Mouse (Mus musculus) forebrain, embryonic 16.5 days (tissue): Measurements from ENCODE around the gene Pex7. TPM values are rescaled to one million over a fixed set of nuclear protein-coding genes. Genes with fewer than 3 reads are reported as not detected.

Experiments
- ATAC-seq: fragments of 200-750 bp; cut with Nextera tagmentation; 2 replicates; pipeline ENCODE4 v1.8.0; 2017; ENCODE audit warnings: mild to moderate bottlenecking, moderate library complexity
- H3K27ac ChIP-seq: fragments of 300-500 bp; sonication (generic); 2 replicates; pipeline ENCODE4 v1.5.1; 2014; ENCODE audit warnings: low read length, control low read depth
- H3K27me3 ChIP-seq: fragments of 300-500 bp; sonication (generic); replicated peaks from 2 replicates; pipeline ENCODE4 v1.6.1; 2014; ENCODE audit warnings: low read length; ENCODE audit not compliant: control insufficient read depth, insufficient read depth
- H3K36me3 ChIP-seq: fragments of 300-500 bp; sonication (generic); 2 replicates; pipeline ENCODE4 v1.6.1; 2014; ENCODE audit not compliant: control insufficient read depth, insufficient read depth
- H3K4me1 ChIP-seq: fragments of 300-500 bp; sonication (generic); replicated peaks from 2 replicates; pipeline ENCODE4 v1.6.1; 2014; ENCODE audit warnings: low read length; ENCODE audit not compliant: control insufficient read depth, insufficient read depth
- H3K4me2 ChIP-seq: fragments of 300-500 bp; sonication (generic); 2 replicates; pipeline ENCODE4 v1.6.1; 2014; ENCODE audit warnings: mild to moderate bottlenecking, low read length, control low read depth
- H3K4me3 ChIP-seq: fragments of 300-500 bp; sonication (generic); replicated peaks from 2 replicates; pipeline ENCODE4 v1.5.1; 2014; ENCODE audit warnings: mild to moderate bottlenecking, low read length, control low read depth
- H3K9ac ChIP-seq: fragments of 300-500 bp; sonication (generic); replicated peaks from 2 replicates; pipeline ENCODE4 v1.6.1; 2014; ENCODE audit warnings: low read depth, low read length, control low read depth
- H3K9me3 ChIP-seq: fragments of 300-500 bp; sonication (generic); 2 replicates; pipeline ENCODE4 v1.6.1; 2016; ENCODE audit warnings: low read length; ENCODE audit not compliant: control insufficient read depth
- WGBS: fragments of 180-500 bp; shearing (Covaris S2); extraction: QIAGEN DNeasy Blood & Tissue Kit; methylation state at CpG from one replicate; pipeline ENCODE4 v1.1.7; 2014; 5-methylcytosine and 5-hydroxymethylcytosine counted together
- polyA plus RNA-seq: library from polyadenylated mRNA; unstranded; fragments of >200 nt; fragmentation: Nextera tagmentation; extraction: Ambion mirVana; gene quantifications from 2 replicates; pipeline ENCODE4 v1.2.1, GENCODE M21; 2015

Pex7 gene
- polyA plus RNA-seq = 23.9 and 24.3 TPM in 2 replicates

DNA sequence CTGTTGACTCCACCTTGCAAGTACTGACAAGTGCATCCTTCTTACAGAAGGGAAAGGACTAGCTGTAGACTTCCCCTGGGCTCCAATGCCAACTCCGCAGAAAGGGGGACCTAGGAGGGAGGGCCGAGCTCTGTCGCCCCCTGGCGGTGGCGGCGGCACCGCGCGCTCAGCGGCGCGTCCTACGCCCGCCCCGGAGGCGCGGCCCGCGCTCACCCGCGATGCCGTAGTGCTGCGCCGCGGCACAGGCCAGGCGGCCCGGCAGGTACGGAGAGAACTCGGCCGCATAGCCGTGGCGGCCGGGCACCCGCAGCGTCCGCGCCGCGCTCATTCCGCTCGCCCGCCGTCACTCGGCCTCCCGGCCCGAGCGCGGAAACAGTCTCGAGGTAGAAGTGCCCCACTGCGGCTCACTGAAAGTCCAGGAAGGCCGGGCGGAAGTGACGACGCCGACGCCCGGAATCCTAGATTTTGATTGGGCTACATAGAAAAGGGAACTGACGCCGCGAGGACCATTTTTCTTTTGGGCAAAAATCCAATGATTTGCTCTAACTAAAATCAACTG, at the start of gene Pex7:
TSS of gene Pex7 (minus strand) at position 444 of the 559 bp plus-strand sequence.
- Histone ChIP-seq H3K4me2 (peak within 1 kb of the TSS; percentile 44), H3K9ac (peak within 1 kb of the TSS; percentile 91), H3K4me1 (no peaks in the 10 kb centered on the region), H3K27me3 (no peaks in the 10 kb centered on the region), H3K27ac (peak within 1 kb of the TSS; percentile 97), H3K36me3 (no peaks in the 10 kb centered on the region), H3K4me3 (peak within 1 kb of the TSS; percentile 80), H3K9me3 (no peaks in the 10 kb centered on the region)
- WGBS = under 1% methylated on average over 60 of the region's 60 CpGs
- peak; percentile 98 for ATAC-seq

DNA sequence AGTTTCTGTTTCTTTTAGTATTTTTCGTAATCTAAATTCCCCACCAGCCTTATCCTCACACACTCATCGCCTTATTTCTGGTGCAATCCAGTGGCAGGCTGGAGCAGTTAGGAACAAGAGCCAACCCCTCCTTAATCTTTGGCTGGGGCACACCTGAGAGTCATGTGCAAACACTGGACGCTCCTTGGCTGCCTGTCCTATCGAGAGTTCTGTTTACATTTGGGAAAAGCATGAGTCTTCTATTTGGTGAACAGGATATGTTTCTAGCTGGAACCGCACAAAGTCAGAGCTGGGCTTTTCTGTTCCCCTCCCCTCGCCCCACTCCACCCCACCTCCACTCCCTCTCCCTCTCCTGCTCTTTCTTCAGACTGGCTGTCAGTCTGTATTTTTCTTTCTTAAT, 49.3 kb upstream of the Pex7 start:
- WGBS = 86% methylated on average over 6 of the region's 6 CpGs
- Histone ChIP-seq H3K4me2 (no peak overlapping the region), H3K36me3 (no peaks in the 10 kb centered on the region)

DNA sequence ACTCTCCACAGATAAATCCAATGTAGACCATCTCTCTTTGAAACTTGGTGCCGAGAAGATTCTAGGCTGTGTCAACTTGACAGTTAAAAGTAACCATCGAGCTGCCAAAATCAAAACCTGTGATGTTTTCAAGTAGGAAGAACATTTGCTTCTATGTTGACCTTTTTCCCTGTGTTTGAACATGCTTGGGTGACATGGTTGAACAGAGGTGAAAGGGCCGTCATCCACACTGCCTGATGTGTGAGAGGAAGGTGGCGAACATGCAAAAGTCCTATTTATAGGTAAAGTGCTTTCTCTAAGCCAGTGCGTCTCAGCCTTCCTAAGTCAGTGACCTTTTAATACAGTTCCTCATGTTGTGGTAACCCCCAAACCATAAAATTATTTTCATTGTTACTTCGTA, 48.3 kb upstream of the Pex7 start:
- H3K36me3 ChIP-seq = no peaks in the 10 kb centered on the region
- 92% methylated on average over 6 of the region's 6 CpGs for WGBS

More for the DNA sequence above, 49.3 kb upstream of the Pex7 start:
- H3K9ac ChIP-seq = no peak overlapping the region
- H3K4me3 ChIP-seq = no peak overlapping the region
- no peak overlapping the region for H3K27ac ChIP-seq
- H3K27me3 ChIP-seq = no peaks in the 10 kb centered on the region
- H3K4me1 ChIP-seq = no peaks in the 10 kb centered on the region
- ATAC-seq = no peak
- no peaks in the 10 kb centered on the region for H3K9me3 ChIP-seq

DNA sequence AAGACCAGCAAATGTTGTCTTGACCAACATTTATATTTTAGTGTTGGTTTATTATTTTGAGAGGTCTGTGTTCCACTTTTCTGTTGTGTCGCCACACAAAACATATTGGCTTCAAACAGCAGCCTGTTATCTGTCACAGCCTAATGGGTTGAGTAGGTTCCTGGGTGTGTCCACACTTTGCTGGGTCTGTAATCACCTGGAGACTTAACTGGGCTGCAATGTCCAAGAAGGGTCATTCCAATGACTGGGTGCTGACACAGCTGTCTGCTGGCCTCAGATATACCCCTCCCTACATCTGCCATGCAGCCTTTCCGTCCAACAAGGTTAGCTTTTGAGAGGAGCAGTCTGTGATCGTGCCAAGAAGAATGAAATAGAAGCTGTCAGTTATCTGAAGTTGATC, 47.1 kb upstream of the Pex7 start:
- Histone ChIP-seq H3K27me3 (no peaks in the 10 kb centered on the region), H3K36me3 (no peaks in the 10 kb centered on the region), H3K4me2 (no peak overlapping the region), H3K9ac (no peak overlapping the region), H3K4me1 (no peaks in the 10 kb centered on the region), H3K27ac (no peak overlapping the region), H3K4me3 (no peak overlapping the region), H3K9me3 (no peaks in the 10 kb centered on the region)
- ATAC-seq = no peak
- WGBS = 92% methylated on average over 3 of the region's 3 CpGs

More for the DNA sequence above, 48.3 kb upstream of the Pex7 start:
- ATAC-seq = no peak
- no peak overlapping the region for H3K4me2 ChIP-seq
- no peaks in the 10 kb centered on the region for H3K9me3 ChIP-seq
- H3K9ac ChIP-seq = no peak overlapping the region
- H3K27me3 ChIP-seq = no peaks in the 10 kb centered on the region
- no peak overlapping the region for H3K4me3 ChIP-seq
- H3K27ac ChIP-seq = no peak overlapping the region
- H3K4me1 ChIP-seq = no peaks in the 10 kb centered on the region

DNA sequence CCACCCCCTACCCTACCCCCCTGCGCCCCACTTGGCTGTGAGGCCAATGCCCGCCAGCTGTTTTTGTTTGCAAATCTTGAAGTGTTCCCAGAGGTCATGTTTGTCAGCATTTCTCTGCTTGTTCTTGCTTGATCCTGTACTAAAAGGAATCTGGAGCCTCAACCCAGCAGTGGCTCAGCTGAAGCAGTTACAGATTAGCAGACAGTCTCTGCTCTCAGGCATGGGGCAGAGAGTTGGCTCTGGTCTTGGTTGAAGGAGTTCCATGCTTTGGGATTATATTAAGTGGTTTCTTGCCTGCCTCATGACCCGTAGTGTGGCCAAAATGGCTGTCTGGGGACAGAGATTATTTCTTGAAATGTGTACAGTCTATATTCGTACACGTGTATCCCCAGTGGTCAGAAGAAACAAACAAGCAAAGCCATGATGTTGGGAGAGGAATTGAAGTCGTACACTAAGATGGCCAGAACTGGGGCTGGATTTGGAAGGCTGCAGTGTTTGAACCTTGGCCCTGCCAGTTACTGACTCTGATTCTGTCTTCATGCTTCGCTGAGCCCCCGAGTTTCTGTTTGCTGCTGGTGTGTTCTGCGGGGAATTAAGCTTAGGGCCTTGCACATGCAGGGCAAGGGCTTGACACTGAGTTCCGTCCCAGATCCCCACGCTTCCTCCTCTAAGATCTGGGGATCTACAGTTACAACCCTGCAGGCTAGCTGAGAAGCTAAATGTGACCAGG, 45.7 kb upstream of the Pex7 start:
- H3K27me3 ChIP-seq = no peaks in the 10 kb centered on the region
- no peak overlapping the region for H3K4me3 ChIP-seq
- no peaks in the 10 kb centered on the region for H3K9me3 ChIP-seq
- no peak for ATAC-seq
- 90% methylated on average over 11 of the region's 11 CpGs for WGBS
- H3K27ac ChIP-seq = no peak overlapping the region
- no peaks in the 10 kb centered on the region for H3K36me3 ChIP-seq
- H3K4me2 ChIP-seq = no peak overlapping the region
- H3K9ac ChIP-seq = no peak overlapping the region
- H3K4me1 ChIP-seq = no peaks in the 10 kb centered on the region

DNA sequence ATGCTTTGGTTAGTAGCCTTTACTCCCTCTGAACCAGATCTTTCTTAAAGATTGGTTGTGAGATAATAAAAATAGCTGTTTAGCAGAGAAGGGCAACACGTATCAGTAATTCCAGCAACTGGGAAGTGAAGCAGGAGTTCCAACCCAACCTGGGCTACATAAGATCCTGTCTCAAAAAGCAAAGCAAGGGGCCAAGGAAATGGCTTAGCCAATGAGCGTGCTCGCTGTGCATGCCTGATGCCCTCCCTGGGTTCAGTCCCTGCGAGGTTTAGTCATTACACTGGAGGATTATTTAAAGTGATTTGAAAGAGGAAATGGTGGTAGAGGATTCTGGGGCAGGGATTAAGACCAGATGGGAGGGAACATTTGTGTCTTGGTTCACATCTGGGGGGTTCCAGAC, 41.6 kb upstream of the Pex7 start:
- H3K9ac ChIP-seq = no peak overlapping the region
- no peaks in the 10 kb centered on the region for H3K27me3 ChIP-seq
- 81% methylated on average over 4 of the region's 4 CpGs for WGBS
- no peaks in the 10 kb centered on the region for H3K9me3 ChIP-seq
- no peaks in the 10 kb centered on the region for H3K36me3 ChIP-seq
- H3K4me3 ChIP-seq = no peak overlapping the region
- H3K4me2 ChIP-seq = no peak overlapping the region
- no peaks in the 10 kb centered on the region for H3K4me1 ChIP-seq
- no peak for ATAC-seq
- no peak overlapping the region for H3K27ac ChIP-seq

DNA sequence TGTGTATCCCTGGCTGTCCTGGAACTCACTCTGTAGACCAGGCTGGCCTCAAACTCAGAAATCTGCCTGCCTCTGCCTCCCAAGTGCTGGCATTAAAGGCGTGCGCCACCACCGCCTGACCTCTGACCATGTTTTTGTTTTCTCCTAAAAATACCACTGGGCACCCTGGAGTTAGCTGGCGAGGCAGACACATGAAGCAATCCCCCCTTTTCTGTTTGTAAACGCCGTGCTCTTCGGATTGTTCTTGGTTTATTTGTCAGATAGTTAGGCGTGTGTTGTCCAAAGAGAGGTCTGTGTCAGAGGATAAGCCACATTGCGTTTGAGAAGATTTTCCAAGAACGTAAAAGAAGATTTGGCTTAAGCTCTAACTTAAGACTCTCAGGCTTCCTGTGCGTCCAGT, 40.9 kb upstream of the Pex7 start:
- no peaks in the 10 kb centered on the region for H3K27me3 ChIP-seq
- H3K36me3 ChIP-seq = no peaks in the 10 kb centered on the region
- no peak overlapping the region for H3K4me2 ChIP-seq
- 94% methylated on average over 11 of the region's 11 CpGs for WGBS
- no peaks in the 10 kb centered on the region for H3K9me3 ChIP-seq
- ATAC-seq = no peak
- H3K27ac ChIP-seq = no peak overlapping the region
- no peak overlapping the region for H3K4me3 ChIP-seq
- no peaks in the 10 kb centered on the region for H3K4me1 ChIP-seq
- H3K9ac ChIP-seq = no peak overlapping the region

DNA sequence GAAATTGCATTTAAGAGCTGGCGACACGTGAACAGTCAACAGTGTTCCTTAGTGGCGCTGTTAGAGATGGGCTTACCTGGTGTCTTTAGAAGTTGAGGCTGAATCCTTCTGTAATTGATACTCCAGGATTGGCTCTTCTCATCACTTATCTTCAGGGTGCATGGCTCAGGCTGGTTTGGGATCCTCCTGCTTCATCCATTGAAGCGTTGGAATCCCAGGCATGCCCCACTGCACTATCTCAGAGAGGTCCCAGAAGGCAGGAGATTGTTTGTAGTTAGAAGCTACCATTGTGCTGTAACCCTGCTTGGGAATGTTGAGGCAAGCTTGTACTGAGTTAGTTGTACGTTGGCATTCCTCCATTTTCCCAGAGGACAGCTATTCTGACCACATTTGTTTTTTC, 40.4 kb upstream of the Pex7 start:
- ATAC-seq = no peak
- Histone ChIP-seq H3K4me1 (no peaks in the 10 kb centered on the region), H3K27me3 (no peaks in the 10 kb centered on the region), H3K9ac (no peak overlapping the region), H3K27ac (no peak overlapping the region), H3K4me3 (no peak overlapping the region), H3K36me3 (no peaks in the 10 kb centered on the region), H3K4me2 (no peak overlapping the region), H3K9me3 (no peaks in the 10 kb centered on the region)
- WGBS = 93% methylated on average over 5 of the region's 5 CpGs

DNA sequence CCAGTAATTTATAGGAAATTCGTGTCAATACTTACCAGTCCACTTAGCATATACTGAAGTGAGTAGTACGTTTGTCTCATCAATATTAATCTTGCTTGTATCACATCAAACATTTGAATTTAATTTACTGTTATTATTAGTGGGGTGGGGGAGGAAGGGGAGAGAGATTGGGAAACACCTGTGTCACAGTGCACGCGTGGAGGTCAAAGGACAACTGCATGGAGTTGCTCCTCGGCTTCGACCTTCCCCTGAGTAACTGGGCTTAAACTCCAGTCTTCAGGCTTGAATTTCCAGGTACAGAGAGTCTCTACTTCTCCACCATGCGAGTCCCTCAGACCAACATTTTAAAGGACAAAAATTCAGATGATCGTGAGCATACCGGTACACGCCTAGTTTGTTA, 40.0 kb upstream of the Pex7 start:
- no peaks in the 10 kb centered on the region for H3K9me3 ChIP-seq
- H3K4me3 ChIP-seq = no peak overlapping the region
- H3K4me1 ChIP-seq = no peaks in the 10 kb centered on the region
- no peak overlapping the region for H3K9ac ChIP-seq
- no peak overlapping the region for H3K4me2 ChIP-seq
- WGBS = 94% methylated on average over 10 of the region's 10 CpGs
- no peak overlapping the region for H3K27ac ChIP-seq
- no peaks in the 10 kb centered on the region for H3K36me3 ChIP-seq
- ATAC-seq = no peak
- no peaks in the 10 kb centered on the region for H3K27me3 ChIP-seq
